Mouse (Mus musculus): Measurements from ENCODE around the gene Spdl1.
"Not testable (repeated sequence)": the region's sequence is repeated elsewhere in the genome, so short reads cannot be mapped to it uniquely, and the experiment has no call there.

The Spdl1 gene

GRCm38 (mm10) chr11:34798066-34798465, 35.4 kb downstream of the Spdl1 start:
- not testable (repeated sequence) for DNase-seq (ENCODE audit: low spot score)

- no peak for DNase-seq (ENCODE audit: low spot score)
Measured at GRCm38 (mm10) chr11:34796097-34796496, 37.3 kb downstream of the Spdl1 start.

GRCm38 (mm10) chr11:34791872-34792271, 41.6 kb downstream of the Spdl1 start:
- DNase-seq (ENCODE audit: low spot score), result no peak

- no peak for DNase-seq (ENCODE audit: low spot score)
Measured at GRCm38 (mm10) chr11:34784864-34785263, 48.6 kb downstream of the Spdl1 start.

GRCm38 (mm10) chr11:34783587-34784043, 49.8 kb downstream of the Spdl1 start, which contains the start of gene Dock2:
TSS of gene Dock2 (minus strand) at chr11:34783892.
- no peak for DNase-seq (ENCODE audit: low spot score)

GRCm38 (mm10) chr11:34782516-34783430, 50.7 kb downstream of the Spdl1 start:
- no peak for DNase-seq (ENCODE audit: low spot score)

- no peak for DNase-seq (ENCODE audit: low spot score)
Measured at GRCm38 (mm10) chr11:34780786-34781185, 52.7 kb downstream of the Spdl1 start.

GRCm38 (mm10) chr11:34779966-34780365, 53.5 kb downstream of the Spdl1 start:
- no peak for DNase-seq (ENCODE audit: low spot score)

GRCm38 (mm10) chr11:34778351-34778750, 55.1 kb downstream of the Spdl1 start:
- DNase-seq (ENCODE audit: low spot score), result no peak

- DNase-seq (ENCODE audit: low spot score), result no peak
Measured at GRCm38 (mm10) chr11:34777529-34777928, 55.9 kb downstream of the Spdl1 start.

GRCm38 (mm10) chr11:34776054-34776453, 57.4 kb downstream of the Spdl1 start:
- DNase-seq (ENCODE audit: low spot score), result no peak

- DNase-seq (ENCODE audit: low spot score), result no peak
Measured at GRCm38 (mm10) chr11:34774636-34775035, 58.8 kb downstream of the Spdl1 start.

GRCm38 (mm10) chr11:34773304-34773895, 60.0 kb downstream of the Spdl1 start:
- DNase-seq (ENCODE audit: low spot score), result no peak

- no peak for DNase-seq (ENCODE audit: low spot score)
Measured at GRCm38 (mm10) chr11:34771221-34771986, 62.0 kb downstream of the Spdl1 start.

GRCm38 (mm10) chr11:34770666-34771065, 62.8 kb downstream of the Spdl1 start:
- no peak for DNase-seq (ENCODE audit: low spot score)

GRCm38 (mm10) chr11:34769946-34770345, 63.5 kb downstream of the Spdl1 start:
- DNase-seq (ENCODE audit: low spot score), result no peak

GRCm38 (mm10) chr11:34769396-34769795, 64.0 kb downstream of the Spdl1 start:
- no peak for DNase-seq (ENCODE audit: low spot score)

GRCm38 (mm10) chr11:34763739-34764361, 69.6 kb downstream of the Spdl1 start:
- DNase-seq (ENCODE audit: low spot score), result no peak

GRCm38 (mm10) chr11:34762570-34763127, 70.8 kb downstream of the Spdl1 start:
- DNase-seq (ENCODE audit: low spot score), result no peak

- no peak for DNase-seq (ENCODE audit: low spot score)
Measured at GRCm38 (mm10) chr11:34762125-34762524, 71.3 kb downstream of the Spdl1 start.

GRCm38 (mm10) chr11:34759582-34759981, 73.9 kb downstream of the Spdl1 start:
- DNase-seq (ENCODE audit: low spot score), result no peak
